Mouse (Mus musculus) MEL-GATA-1-ER (cell line): ENCODE measurements around the gene Asb18.

Experiments
- DNase-seq: peaks from one replicate; pipeline ENCODE4 v3.0.0-alpha.2; 2012; ENCODE audit warnings: low read depth; ENCODE audit errors: extremely low read depth

The Asb18 gene

GRCm38 (mm10) chr1:90014446-90014845, at the start of gene Asb18:
Gene Asb18 (minus strand): TSS chr1:90014666.
- no peak for DNase-seq

DNA sequence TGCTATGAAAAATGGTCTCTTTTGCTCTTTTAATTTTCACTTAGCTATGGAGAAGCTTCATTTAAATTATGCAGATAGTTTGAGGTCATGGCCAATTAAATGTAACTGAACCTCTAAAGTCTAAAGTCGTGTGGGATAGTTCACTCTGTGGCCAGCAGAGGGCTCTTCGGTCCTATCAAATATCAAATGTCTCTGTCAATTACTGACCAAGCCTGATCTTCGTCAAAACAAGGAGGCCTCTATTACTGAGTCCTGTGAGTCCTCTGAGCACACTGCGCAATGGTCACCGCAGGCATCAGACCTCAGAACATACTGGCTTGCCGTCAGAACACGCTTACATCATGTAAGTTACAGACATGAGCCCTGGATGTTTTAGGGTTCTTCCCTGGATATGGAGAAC, 46.1 kb upstream of the Asb18 start:
- DNase-seq = no peak

- no peak for DNase-seq
Measured at GRCm38 (mm10) chr1:90060054-90060453, 45.6 kb upstream of the Asb18 start.

DNA sequence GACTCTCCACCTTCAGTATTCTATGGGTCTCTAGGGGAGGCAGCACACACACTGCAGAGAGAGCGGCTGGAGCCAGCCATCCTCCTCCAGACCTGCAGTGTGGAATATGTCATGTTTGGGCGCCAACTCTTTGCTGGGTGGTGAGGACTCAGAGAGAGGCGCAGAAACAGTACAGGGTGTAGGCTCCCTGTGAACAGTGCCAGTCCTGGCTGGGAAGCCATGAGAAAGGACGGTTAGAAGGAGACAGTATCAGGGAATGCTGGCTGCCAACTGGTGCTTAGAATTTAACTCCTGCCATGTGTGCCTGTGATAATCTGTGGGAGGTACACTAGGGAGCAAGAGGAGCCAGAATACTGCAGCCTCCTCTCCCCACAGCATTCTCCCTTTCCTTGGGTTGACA, 40.5 kb upstream of the Asb18 start:
- DNase-seq = no peak

- no peak for DNase-seq
Measured at GRCm38 (mm10) chr1:90051347-90051746, 36.9 kb upstream of the Asb18 start.

- no peak for DNase-seq
Measured at GRCm38 (mm10) chr1:90050046-90050739, 35.7 kb upstream of the Asb18 start.

DNA sequence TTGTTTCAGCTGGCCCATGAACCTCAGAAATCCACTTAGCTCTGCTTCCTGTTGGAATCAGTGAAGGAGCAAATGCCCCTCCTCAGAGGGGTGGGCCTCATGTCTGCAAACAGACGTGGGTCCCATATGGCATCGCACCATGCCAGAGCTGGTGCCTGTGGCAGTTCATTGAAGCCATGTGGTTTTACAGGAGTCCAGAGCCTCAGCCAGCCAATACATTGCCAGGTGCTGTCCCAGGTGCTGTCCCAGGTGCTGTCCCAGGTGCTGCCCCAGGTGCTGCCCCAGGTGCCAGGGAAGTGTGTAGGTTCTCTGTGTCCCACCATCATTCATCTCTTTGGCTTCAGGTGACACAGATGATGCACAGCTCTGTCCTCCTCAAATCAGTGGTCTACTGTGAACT, 13.8 kb upstream of the Asb18 start:
- no peak for DNase-seq

GRCm38 (mm10) chr1:90026945-90027344, 12.5 kb upstream of the Asb18 start:
- DNase-seq = no peak

GRCm38 (mm10) chr1:90020336-90020735, 5.9 kb upstream of the Asb18 start:
- no peak for DNase-seq

DNA sequence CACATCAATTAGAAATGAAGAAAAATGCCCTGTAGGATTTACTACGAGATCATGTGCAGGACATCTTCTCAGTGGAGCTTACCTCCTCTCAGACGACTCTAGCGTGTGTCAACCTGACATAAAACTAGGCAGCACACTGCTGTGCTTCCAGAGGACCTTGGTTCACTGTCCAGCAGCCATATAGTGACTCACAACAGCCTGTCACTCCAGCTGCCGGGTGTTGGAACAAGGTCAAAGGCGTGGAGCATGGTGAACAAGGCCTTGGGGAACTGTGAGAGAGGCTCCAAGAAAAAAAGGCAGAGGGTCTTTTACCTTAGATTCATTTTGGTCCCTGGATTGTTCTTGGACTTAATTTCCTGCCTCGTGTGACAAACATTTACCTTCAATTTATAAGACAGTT, 3.6 kb upstream of the Asb18 start:
- no peak for DNase-seq

DNA sequence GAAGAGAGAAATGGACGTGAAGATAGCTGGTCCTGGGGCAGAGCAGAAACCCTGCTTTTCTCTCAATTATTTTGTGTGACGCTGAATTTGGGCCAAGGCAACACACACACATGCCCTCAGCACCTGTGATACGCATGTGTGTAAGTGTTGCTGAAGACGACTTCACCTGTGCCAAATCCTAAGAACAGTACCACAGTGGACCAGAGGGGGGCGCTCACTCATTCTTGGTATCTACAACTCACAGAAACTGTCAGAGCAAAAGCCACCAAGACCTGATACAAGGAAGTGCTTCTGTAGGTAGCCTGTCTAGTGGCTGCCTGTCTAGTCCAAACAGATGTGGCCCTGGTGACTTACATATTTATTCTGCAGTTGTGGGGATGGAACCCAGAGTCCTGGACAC, 1.2 kb downstream of the Asb18 start:
- no peak for DNase-seq

- no peak for DNase-seq
Measured at GRCm38 (mm10) chr1:90012850-90013249, 1.6 kb downstream of the Asb18 start.

- DNase-seq = no peak
Measured at GRCm38 (mm10) chr1:90012168-90012567, 2.3 kb downstream of the Asb18 start.

DNA sequence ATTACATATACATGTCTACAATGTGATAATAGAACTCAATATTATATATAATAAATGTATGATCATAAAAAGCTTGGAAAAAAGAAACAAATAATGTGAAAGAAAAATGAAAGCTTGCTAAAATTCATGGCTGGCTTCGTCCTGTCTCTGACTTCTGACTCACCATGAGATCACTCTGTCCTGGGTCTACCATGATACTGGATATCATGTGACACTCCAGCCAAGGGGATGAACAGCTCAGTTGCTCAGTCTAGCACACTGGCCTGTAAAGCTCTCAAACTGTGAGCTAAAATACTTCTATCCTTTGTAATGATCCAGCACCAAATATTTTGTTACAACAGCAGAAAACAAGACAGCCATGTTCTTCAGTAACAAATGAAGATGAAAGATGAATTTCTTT, 4.4 kb downstream of the Asb18 start:
- DNase-seq = no peak

DNA sequence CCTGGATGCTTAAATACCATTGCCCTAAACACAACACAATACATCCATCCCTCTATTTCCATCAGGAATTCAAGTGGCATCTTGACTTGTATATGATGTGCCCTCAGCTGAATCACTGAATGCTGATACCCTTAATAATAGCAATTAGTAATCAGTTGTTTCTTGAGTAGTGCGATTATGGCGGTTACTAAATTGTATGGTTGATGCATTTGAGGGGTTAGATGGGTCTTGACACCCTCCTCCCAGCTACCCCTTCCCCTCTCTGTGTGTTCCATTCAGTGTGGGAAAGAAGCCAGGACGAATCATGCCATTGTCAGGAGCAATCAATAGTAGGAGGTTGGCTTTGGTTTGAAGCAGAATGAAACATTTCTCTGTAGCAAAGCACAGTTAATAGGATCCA, 5.3 kb downstream of the Asb18 start:
- DNase-seq = no peak

- no peak for DNase-seq
Measured at GRCm38 (mm10) chr1:90006666-90007065, 7.8 kb downstream of the Asb18 start.

- no peak for DNase-seq
Measured at GRCm38 (mm10) chr1:90000981-90001380, 13.5 kb downstream of the Asb18 start.

- no peak for DNase-seq
Measured at GRCm38 (mm10) chr1:89999858-90000257, 14.6 kb downstream of the Asb18 start.

DNA sequence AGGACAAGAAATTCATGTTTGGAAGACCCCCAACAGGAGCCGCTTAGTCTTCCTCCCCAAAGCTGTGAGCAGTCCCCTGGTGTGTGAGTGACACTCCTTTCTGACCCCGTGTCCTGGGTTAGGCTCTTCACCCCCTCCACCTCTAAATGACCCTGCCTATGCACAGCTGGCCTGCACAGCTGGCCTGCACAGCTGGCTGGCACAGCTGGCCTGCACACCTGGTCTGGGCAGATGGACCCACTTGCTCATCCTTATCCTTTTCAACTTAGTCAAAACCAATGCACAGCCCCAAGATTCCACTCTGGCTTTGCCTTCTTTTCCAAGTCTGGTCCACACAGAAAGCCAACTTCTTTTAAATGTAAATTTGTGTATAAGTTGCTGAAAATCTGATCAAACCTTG, 15.8 kb downstream of the Asb18 start:
- DNase-seq = no peak

GRCm38 (mm10) chr1:89998076-89998475, 16.4 kb downstream of the Asb18 start:
- no peak for DNase-seq

- no peak for DNase-seq
Measured at GRCm38 (mm10) chr1:89992256-89992655, 22.2 kb downstream of the Asb18 start.

- DNase-seq = no peak
Measured at GRCm38 (mm10) chr1:89977261-89977660, 37.2 kb downstream of the Asb18 start.

- no peak for DNase-seq
Measured at GRCm38 (mm10) chr1:89976411-89976810, 38.1 kb downstream of the Asb18 start.

- DNase-seq = no peak
Measured at GRCm38 (mm10) chr1:89974541-89974940, 39.9 kb downstream of the Asb18 start.
